Mouse (Mus musculus): ENCODE data around the gene Cers3. TPM values are rescaled to one million over a fixed set of nuclear protein-coding genes. Genes with fewer than 3 reads are reported as not detected.

Cers3 gene
- total and polyA plus RNA-seq, 3 experiments = 0.04 TPM; not detected in 2

GRCm38 (mm10) chr7:66787816-66788215, 44.5 kb downstream of the Cers3 start:
- Histone ChIP-seq H3K4me1 (ENCODE audit: control insufficient read depth in 1 of 2, insufficient read depth in 2 of 2, low read length in 2 of 2) (no peaks in the 10 kb centered on the region), H3K27me3 (ENCODE audit: control insufficient read depth in 1 of 2, insufficient read depth in 2 of 2, low read length in 2 of 2) (no peaks in the 10 kb centered on the region), H3K9me3 (replicated peaks; ENCODE audit: insufficient read depth, low read length) (no peaks in the 10 kb centered on the region), H3K27ac (ENCODE audit: control insufficient read depth, low read depth, low read length) (no peak overlapping the region), H3K9ac (ENCODE audit: control insufficient read depth, low read depth, low read length, poor library complexity, severe bottlenecking) (no peak overlapping the region), H3K4me3 (ENCODE audit: control insufficient read depth in 1 of 2, insufficient read depth in 1 of 2, low read depth in 2 of 2, low read length in 2 of 2) (no peak overlapping the region), H3K79me2 (ENCODE audit: control insufficient read depth, insufficient read depth, low read length, poor library complexity) (no peaks in the 10 kb centered on the region), H3K36me3 (ENCODE audit: control insufficient read depth in 1 of 2, insufficient read depth in 2 of 2, low read length in 2 of 2) (no peaks in the 10 kb centered on the region)
- DNase-seq (ENCODE audit: low read depth, low spot score) = no peak
- TF ChIP-seq ZNF384 (IDR thresholded peaks at IDR 0.05; ENCODE audit: low read depth, low read length) = no peak

- H3K27ac ChIP-seq (ENCODE audit: control insufficient read depth, low read depth, low read length) = no peak overlapping the region
These were observed 46.8 kb downstream of the Cers3 start for GRCm38 (mm10) chr7:66789860-66790748.

GRCm38 (mm10) chr7:66791022-66791421, 47.7 kb downstream of the Cers3 start:
- H3K27ac ChIP-seq (ENCODE audit: control insufficient read depth, low read depth, low read length) = no peak overlapping the region
- H3K79me2 ChIP-seq (ENCODE audit: control insufficient read depth, insufficient read depth, low read length, poor library complexity) = no peaks in the 10 kb centered on the region
- no peaks in the 10 kb centered on the region for H3K36me3 ChIP-seq (ENCODE audit: control insufficient read depth in 1 of 2, insufficient read depth in 2 of 2, low read length in 2 of 2)
- no peak for TF ChIP-seq MAFK (IDR thresholded peaks at IDR 0.05; ENCODE audit: borderline replicate concordance, low read depth, low read length)
- no peak for TF ChIP-seq ETS1 (IDR thresholded peaks at IDR 0.05; ENCODE audit: low read depth, low read length)
- no peak for TF ChIP-seq CTCF (IDR thresholded peaks at IDR 0.05 in 2 of 3, conservative IDR thresholded peaks at IDR 0.05 in 1 of 3; ENCODE audit: control insufficient read depth in 1 of 3, insufficient read depth in 1 of 3, low read depth in 2 of 3, low read length in 3 of 3, poor library complexity in 1 of 3, severe bottlenecking in 1 of 3)
- no peak for TF ChIP-seq GATA1 (IDR thresholded peaks at IDR 0.05; ENCODE audit: low read depth, low read length)
- TF ChIP-seq ZC3H11A (IDR thresholded peaks at IDR 0.05; ENCODE audit: low read depth, low read length) = no peak
- TF ChIP-seq KAT2A (conservative IDR thresholded peaks at IDR 0.05; ENCODE audit: low read depth, low read length) = no peak
- TF ChIP-seq MXI1 (IDR thresholded peaks at IDR 0.05; ENCODE audit: low read depth, low read length) = no peak
- no peak for TF ChIP-seq RAD21 (IDR thresholded peaks at IDR 0.05; ENCODE audit: low read depth, low read length)
- no peak for TF ChIP-seq MYB (IDR thresholded peaks at IDR 0.05; ENCODE audit: low read depth, low read length)
- no peak for TF ChIP-seq ELF1 (IDR thresholded peaks at IDR 0.05; ENCODE audit: low read depth, low read length)
- no peaks in the 10 kb centered on the region for H3K4me1 ChIP-seq (ENCODE audit: control insufficient read depth in 1 of 2, insufficient read depth in 2 of 2, low read length in 2 of 2)
- no peaks in the 10 kb centered on the region for H3K27me3 ChIP-seq (ENCODE audit: control insufficient read depth in 1 of 2, insufficient read depth in 2 of 2, low read length in 2 of 2)
- no peaks in the 10 kb centered on the region for H3K9me3 ChIP-seq (replicated peaks; ENCODE audit: insufficient read depth, low read length)
- H3K9ac ChIP-seq (ENCODE audit: control insufficient read depth, low read depth, low read length, poor library complexity, severe bottlenecking) = no peak overlapping the region
- DNase-seq (ENCODE audit: low read depth, low spot score) = no peak
- no peak overlapping the region for H3K4me3 ChIP-seq (ENCODE audit: control insufficient read depth in 1 of 2, insufficient read depth in 1 of 2, low read depth in 2 of 2, low read length in 2 of 2)

More at GRCm38 (mm10) chr7:66789860-66790748, 46.8 kb downstream of the Cers3 start:
- DNase-seq (ENCODE audit: low read depth, low spot score) = no peak
- Histone ChIP-seq H3K27me3 (ENCODE audit: control insufficient read depth in 1 of 2, insufficient read depth in 2 of 2, low read length in 2 of 2) (no peaks in the 10 kb centered on the region), H3K36me3 (ENCODE audit: control insufficient read depth in 1 of 2, insufficient read depth in 2 of 2, low read length in 2 of 2) (no peaks in the 10 kb centered on the region), H3K79me2 (ENCODE audit: control insufficient read depth, insufficient read depth, low read length, poor library complexity) (no peaks in the 10 kb centered on the region), H3K4me3 (ENCODE audit: control insufficient read depth in 1 of 2, insufficient read depth in 1 of 2, low read depth in 2 of 2, low read length in 2 of 2) (no peak overlapping the region), H3K9me3 (replicated peaks; ENCODE audit: insufficient read depth, low read length) (no peaks in the 10 kb centered on the region), H3K9ac (ENCODE audit: control insufficient read depth, low read depth, low read length, poor library complexity, severe bottlenecking) (no peak overlapping the region), H3K4me1 (ENCODE audit: control insufficient read depth in 1 of 2, insufficient read depth in 2 of 2, low read length in 2 of 2) (no peaks in the 10 kb centered on the region)
- TF ChIP-seq CHD2 (IDR thresholded peaks at IDR 0.05; ENCODE audit: low read length) (no peak), ZNF384 (IDR thresholded peaks at IDR 0.05; ENCODE audit: low read depth, low read length) (no peak), TCF12 (IDR thresholded peaks at IDR 0.05; ENCODE audit: low read depth, low read length) (no peak), NELFE (IDR thresholded peaks at IDR 0.05; ENCODE audit: low read depth, low read length) (no peak), USF1 (IDR thresholded peaks at IDR 0.05; ENCODE audit: low read depth, low read length) (no peak), MAFK (IDR thresholded peaks at IDR 0.05; ENCODE audit: borderline replicate concordance, low read depth, low read length) (no peak), GATA1 (IDR thresholded peaks at IDR 0.05; ENCODE audit: low read depth, low read length) (no peak), KAT2A (conservative IDR thresholded peaks at IDR 0.05; ENCODE audit: low read depth, low read length) (no peak), MYB (IDR thresholded peaks at IDR 0.05; ENCODE audit: low read depth, low read length) (no peak), MAX (IDR thresholded peaks at IDR 0.05; ENCODE audit: low read length) (no peak)

Measured in MEL (cell line).